Comparison of ENCODE assay signal across 11 mouse cellular contexts in the genomic region with DNA sequence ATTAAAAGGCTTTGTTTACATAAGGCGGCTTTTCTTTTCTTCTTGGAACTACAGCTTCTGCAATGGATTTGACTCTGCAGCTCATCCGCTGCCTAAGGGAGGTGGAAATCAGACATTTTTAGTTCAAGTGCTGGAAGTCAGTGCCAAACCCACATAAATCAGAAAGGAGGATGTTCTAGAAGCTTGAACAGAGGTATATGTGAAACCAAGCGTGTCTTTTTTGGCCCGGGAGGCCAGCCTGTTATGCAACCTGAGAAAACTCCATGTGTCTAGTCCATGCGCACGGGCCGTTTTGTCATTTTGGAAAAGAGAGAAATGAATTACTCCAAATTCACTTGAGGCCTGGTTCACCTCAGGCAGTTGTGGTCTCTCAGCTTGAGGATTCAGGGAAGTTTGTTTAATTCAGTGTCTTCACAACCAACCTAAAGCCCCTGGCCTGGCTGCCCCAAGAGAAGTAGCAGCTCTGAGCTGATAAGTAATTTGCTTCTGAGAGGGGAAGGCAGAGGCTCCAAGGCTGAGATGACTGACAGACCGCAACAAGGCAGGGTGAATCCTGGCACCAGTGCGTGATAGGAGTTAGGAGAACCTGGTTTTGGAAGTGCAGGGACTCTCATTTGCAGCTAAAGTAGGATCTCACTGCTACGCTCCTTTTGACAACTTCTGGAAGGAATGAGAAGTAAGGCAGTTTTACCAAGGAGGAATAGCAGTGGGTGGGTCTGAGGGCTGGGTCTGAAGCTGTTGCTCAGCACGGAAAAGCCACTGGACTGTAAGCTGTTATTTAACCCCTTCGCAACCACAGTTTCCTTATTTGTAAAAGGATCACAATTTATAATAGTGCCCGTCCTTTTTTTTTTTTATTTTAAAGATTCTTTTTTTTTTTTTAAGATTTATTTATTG. TPM values are rescaled to one million over a fixed set of nuclear protein-coding genes. Genes with fewer than 3 reads are reported as not detected.
DNase-seq lines count a peak whose midpoint lies in the region; ATAC-seq and TF ChIP-seq lines count a peak whose summit lies in the region.
"Had no signal": no experiment of that assay in that cellular context is flagged by ENCODE, and none has a peak within 500 bp of the region (broad histone marks: within the 10 kb centered on the region; RNA-seq: fewer than 3 reads in every experiment).

No protein-coding gene starts in this region.

- ATAC-seq in hindbrain, embryonic 13.5 days (ENCODE audit: low FRiP score): no peak
- no peak for ATAC-seq in hindbrain, embryonic 12.5 days (ENCODE audit: low FRiP score)

- no peak for TF ChIP-seq POLR2A in spleen, adult 2 months (IDR thresholded peaks at IDR 0.05; ENCODE audit: low read depth, low read length)

- H3K27me3 ChIP-seq in hindbrain, embryonic 13.5 days: no peaks in the 10 kb centered on the region
- H3K27me3 ChIP-seq in hindbrain, embryonic 12.5 days: no peaks in the 10 kb centered on the region
- no peaks in the 10 kb centered on the region for H3K27me3 ChIP-seq in spleen, adult 2 months (ENCODE audit: control insufficient read depth, insufficient read depth, low read length)
- H3K27me3 ChIP-seq in heart, embryonic 10.5 days (ENCODE audit: insufficient read depth, poor library complexity, severe bottlenecking): no peaks in the 10 kb centered on the region
- H3K27me3 ChIP-seq: heart, embryonic 13.5 days; neural tube, embryonic 12.5 days had no signal

- H3K9ac ChIP-seq in hindbrain, embryonic 13.5 days: peak overlapping the region; percentile 16; the same call in 1 of the 2 replicates
- H3K9ac ChIP-seq in hindbrain, embryonic 12.5 days: no peak overlapping the region
- H3K9ac ChIP-seq: heart, embryonic 13.5 days; neural tube, embryonic 12.5 days had no signal

- H3K27ac ChIP-seq in hindbrain, embryonic 13.5 days: no peak overlapping the region
- H3K27ac ChIP-seq in hindbrain, embryonic 12.5 days: no peak overlapping the region
- H3K27ac ChIP-seq in spleen, adult 2 months (ENCODE audit: insufficient read depth, low read length): peak overlapping the region; percentile 52
- no peak overlapping the region for H3K27ac ChIP-seq in heart, embryonic 10.5 days
- H3K27ac ChIP-seq: heart, embryonic 13.5 days; neural tube, embryonic 12.5 days had no signal

- DNase-seq in spleen, adult 2 months (ENCODE audit: low read depth in 1 of 2, low spot score in 2 of 2): no peak
- no peak for DNase-seq in spleen, postnatal 14 days (ENCODE audit: low spot score in 2 of 2)
- peak; percentile 83 to 86 for DNase-seq in cerebellum, postnatal 36 days
- DNase-seq in naive thymus-derived CD4-positive, alpha-beta T cell, adult 2 months (ENCODE audit: low read depth): peak; percentile 74
- DNase-seq in ovary, postnatal 14 days (ENCODE audit: low spot score): no peak
- DNase-seq in heart, embryonic 10.5 days (ENCODE audit: low spot score): no peak
- DNase-seq: lung, postnatal 10 days had no signal

- no peak for TF ChIP-seq CTCF in spleen, adult 2 months (IDR thresholded peaks at IDR 0.05; ENCODE audit: extremely low read depth, insufficient read depth, insufficient read length, insufficient replicate concordance)

- no peaks in the 10 kb centered on the region for H3K9me3 ChIP-seq in hindbrain, embryonic 13.5 days
- H3K9me3 ChIP-seq in hindbrain, embryonic 12.5 days (replicated peaks): no peaks in the 10 kb centered on the region
- no peaks in the 10 kb centered on the region for H3K9me3 ChIP-seq in heart, embryonic 10.5 days
- H3K9me3 ChIP-seq: heart, embryonic 13.5 days; neural tube, embryonic 12.5 days had no signal

- no peak overlapping the region for H3K4me3 ChIP-seq in hindbrain, embryonic 13.5 days
- H3K4me3 ChIP-seq in hindbrain, embryonic 12.5 days: no peak overlapping the region
- H3K4me3 ChIP-seq in spleen, adult 2 months (ENCODE audit: extremely low read depth, insufficient read depth, insufficient read length): no peak overlapping the region
- H3K4me3 ChIP-seq in heart, embryonic 10.5 days: no peak overlapping the region
- H3K4me3 ChIP-seq: heart, embryonic 13.5 days; neural tube, embryonic 12.5 days had no signal

- 78% methylated on average over 13 of the region's 13 CpGs for WGBS in hindbrain, embryonic 13.5 days
- WGBS in hindbrain, embryonic 12.5 days: 73% methylated on average over 13 of the region's 13 CpGs
- 36% methylated on average over 13 of the region's 13 CpGs for WGBS in spleen, adult 2 months
- 69% methylated on average over 13 of the region's 13 CpGs for WGBS in heart, embryonic 10.5 days

- peaks cover 30% of the 10 kb centered on the region for H3K4me1 ChIP-seq in hindbrain, embryonic 13.5 days (replicated peaks)
- peaks cover 11% of the 10 kb centered on the region for H3K4me1 ChIP-seq in hindbrain, embryonic 12.5 days
- peaks cover 20% of the 10 kb centered on the region; the same call in 1 of the 2 replicates for H3K4me1 ChIP-seq in spleen, adult 2 months (ENCODE audit: control insufficient read depth, insufficient read depth, insufficient read length)
- peaks cover 5% of the 10 kb centered on the region; the same call in 1 of the 2 replicates for H3K4me1 ChIP-seq in heart, embryonic 10.5 days

- no peaks in the 10 kb centered on the region for H3K36me3 ChIP-seq in hindbrain, embryonic 13.5 days
- no peaks in the 10 kb centered on the region for H3K36me3 ChIP-seq in hindbrain, embryonic 12.5 days
- 0 out of 2 replicates have a peak, but pooled peaks cover 1% of the 10 kb centered on the region for H3K36me3 ChIP-seq in spleen, adult 2 months (ENCODE audit: control insufficient read depth, insufficient read depth, low read length)
- H3K36me3 ChIP-seq in heart, embryonic 10.5 days: no peaks in the 10 kb centered on the region
- H3K36me3 ChIP-seq: heart, embryonic 13.5 days; neural tube, embryonic 12.5 days had no signal

- H3K4me2 ChIP-seq in hindbrain, embryonic 13.5 days: no peak overlapping the region
- H3K4me2 ChIP-seq in hindbrain, embryonic 12.5 days (replicated peaks): no peak overlapping the region
- H3K4me2 ChIP-seq: heart, embryonic 13.5 days; neural tube, embryonic 12.5 days had no signal

RNA-seq across cellular contexts. Expression of gene Cyfip2, which starts 13.5 kb away (rescaled TPM):
- polyA plus RNA-seq in hindbrain, embryonic 13.5 days (2015; fragmentation: Nextera tagmentation; extraction: Ambion mirVana): 74.9 and 83.6 TPM in 2 replicates
- polyA plus RNA-seq in hindbrain, embryonic 12.5 days (2016; fragmentation: Nextera tagmentation; extraction: Ambion mirVana): 65.1 and 68.3 TPM in 2 replicates
- polyA plus RNA-seq in spleen, adult 2 months (2012; rRNA removed): 41.4 and 43.1 TPM in 2 replicates
- 4.7 and 7.3 TPM in 2 replicates for polyA plus RNA-seq in heart, embryonic 10.5 days (2016; fragmentation: Nextera tagmentation; extraction: Ambion mirVana)

Comparison
In these comparisons a context has a peak if more than half of its experiments do, and no peak if none do; other contexts are left out.
1. DNase-seq: peak in cerebellum, postnatal 36 days (2 of 2) and naive thymus-derived CD4-positive, alpha-beta T cell, adult 2 months (single experiment); none in spleen, adult 2 months (0 of 2), spleen, postnatal 14 days (0 of 2), ovary, postnatal 14 days (single experiment) and heart, embryonic 10.5 days (single experiment).